Mouse (Mus musculus): ENCODE results near the gene Cnot11.

- peak; percentile 76 for TF ChIP-seq CTCF (IDR thresholded peaks at IDR 0.05; ENCODE audit: low read depth)
- TF ChIP-seq EP300 (IDR thresholded peaks at IDR 0.05; ENCODE audit: low read depth): no peak
Measured at GRCm38 (mm10) chr1:39527432-39527831, 7.4 kb upstream of the Cnot11 start.

All from heart, postnatal 0 days (tissue).